Mouse (Mus musculus): ENCODE data around the gene 4930562C15Rik.

DNA sequence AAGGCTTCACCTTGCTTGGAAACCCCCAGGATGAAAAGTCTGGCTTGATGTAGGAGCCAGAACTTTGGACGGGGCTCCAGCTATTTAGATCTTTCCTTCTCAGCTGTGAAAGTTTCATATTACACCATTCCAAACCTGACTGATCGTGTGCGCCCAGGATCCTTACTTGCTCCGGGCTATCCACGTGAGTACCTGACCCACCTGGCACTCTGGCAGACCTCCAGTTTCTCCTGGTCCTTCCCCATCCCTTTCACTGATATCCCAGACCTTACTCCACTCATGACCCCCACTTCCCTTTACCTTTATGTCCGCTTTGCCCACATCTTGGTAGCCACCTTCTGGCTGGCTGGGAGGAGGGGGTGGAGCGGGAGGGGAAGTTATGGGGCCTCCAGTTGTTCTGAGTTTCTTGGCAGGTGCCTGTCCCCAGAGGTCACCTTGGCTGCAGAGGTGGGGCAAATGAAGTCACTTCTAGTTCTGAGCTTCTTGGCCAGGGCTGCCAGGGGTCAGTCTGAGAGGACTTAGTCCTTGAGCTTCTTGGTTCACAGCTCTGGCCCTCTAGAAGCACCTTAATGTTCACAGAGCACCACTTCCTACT, 31.0 kb downstream of the 4930562C15Rik start:
- no peak for TF ChIP-seq MAFK (IDR thresholded peaks at IDR 0.05; ENCODE audit: insufficient read depth, low read depth, low read length)
- TF ChIP-seq HCFC1 (IDR thresholded peaks at IDR 0.05; ENCODE audit: borderline replicate concordance, insufficient read depth, low read length): no peak
- no peak for TF ChIP-seq CHD2 (IDR thresholded peaks at IDR 0.05; ENCODE audit: low read depth, low read length)
- no peak for TF ChIP-seq ZC3H11A (IDR thresholded peaks at IDR 0.05; ENCODE audit: borderline replicate concordance, low read depth, low read length)
- no peak for TF ChIP-seq ZNF384 (IDR thresholded peaks at IDR 0.05; ENCODE audit: low read depth, low read length)

Data from ES-E14 (cell line).